ENCODE assay signal across 19 mouse cellular contexts in genomic region chr15:100104126-100104525, GRCm38 (mm10).
A peak's percentile ranks its signal among the peaks of the same experiment; 100 is the strongest.
DNase-seq lines count a peak whose midpoint lies in the region; ATAC-seq and TF ChIP-seq lines count a peak whose summit lies in the region.
"Had no signal": no experiment of that assay in that cellular context is flagged by ENCODE, and none has a peak within 500 bp of the region (broad histone marks: within the 10 kb centered on the region; RNA-seq: fewer than 3 reads in every experiment).

No protein-coding gene starts in this region.

- DNase-seq in MEL (ENCODE audit: low read depth, low spot score) = peak; percentile 37
- no peak for DNase-seq in liver, embryonic 13.5 days
- DNase-seq in natural killer cell, adult 2 months (ENCODE audit: low spot score in 2 of 2) = no peak
- no peak for DNase-seq in gastrocnemius, postnatal 14 days
- DNase-seq: adrenal gland, adult 2 months; adrenal gland, postnatal 25 days; cerebellum, adult 2 months; cerebellum, postnatal 10 days; embryo, embryonic 11 days; gastrocnemius, postnatal 10 days had no signal

- no peak overlapping the region for H3K4me2 ChIP-seq in liver, embryonic 13.5 days
- H3K4me2 ChIP-seq: embryonic facial prominence, embryonic 15.5 days; forebrain, embryonic 15.5 days; heart, embryonic 12.5 days; hindbrain, embryonic 15.5 days had no signal

- 0 out of 2 replicates have a peak, but pooled peaks have one; percentile 33 for ATAC-seq in granulocyte monocyte progenitor cell, adult 5-6 weeks (replicated peaks; ENCODE audit: poor library complexity, severe bottlenecking)
- peak; percentile 60 for ATAC-seq in liver, embryonic 13.5 days (ENCODE audit: low read depth)
- ATAC-seq in megakaryocyte-erythroid progenitor cell, adult 5-6 weeks (replicated peaks; ENCODE audit: low FRiP score, low TSS enrichment, poor library complexity, severe bottlenecking) = peak; percentile 48; the same call in 1 of the 2 replicates
- ATAC-seq: forebrain, embryonic 15.5 days had no signal

- intact Hi-C loops in gastrocnemius, postnatal 14 days (cut with DNase I; ENCODE audit: low total_unique reads) = no loop called here

- no peaks in the 10 kb centered on the region for H3K9me3 ChIP-seq in MEL (replicated peaks; ENCODE audit: insufficient read depth, low read length)
- H3K9me3 ChIP-seq in liver, embryonic 13.5 days (replicated peaks) = no peaks in the 10 kb centered on the region
- H3K9me3 ChIP-seq: embryonic facial prominence, embryonic 15.5 days; forebrain, embryonic 10.5 days; forebrain, embryonic 15.5 days; heart, embryonic 12.5 days; hindbrain, embryonic 15.5 days had no signal

- 21% methylated on average over 2 of the region's 2 CpGs for WGBS in liver, embryonic 13.5 days (ENCODE audit: insufficient replicate concordance)

- no peaks in the 10 kb centered on the region for H3K27me3 ChIP-seq in MEL (ENCODE audit: control insufficient read depth in 1 of 2, insufficient read depth in 2 of 2, low read length in 2 of 2)
- H3K27me3 ChIP-seq in liver, embryonic 13.5 days = no peaks in the 10 kb centered on the region
- H3K27me3 ChIP-seq: CH12.LX; embryonic facial prominence, embryonic 15.5 days; forebrain, embryonic 15.5 days; heart, embryonic 12.5 days; hindbrain, embryonic 15.5 days had no signal

- no peak overlapping the region for H3K27ac ChIP-seq in MEL (ENCODE audit: control insufficient read depth, low read depth, low read length)
- H3K27ac ChIP-seq in liver, embryonic 13.5 days = no peak overlapping the region
- H3K27ac ChIP-seq: embryonic facial prominence, embryonic 15.5 days; forebrain, embryonic 10.5 days; forebrain, embryonic 15.5 days; hindbrain, embryonic 15.5 days had no signal

- H3K4me1 ChIP-seq in MEL (ENCODE audit: control insufficient read depth in 1 of 2, insufficient read depth in 2 of 2, low read length in 2 of 2) = peaks cover 0 to under 1% of the 10 kb centered on the region in 2 experiments; a peak in 1 of 4 replicates
- H3K4me1 ChIP-seq in liver, embryonic 13.5 days (replicated peaks) = peaks cover 35% of the 10 kb centered on the region

- H3K4me3 ChIP-seq in MEL (ENCODE audit: control insufficient read depth in 1 of 2, insufficient read depth in 1 of 2, low read depth in 2 of 2, low read length in 2 of 2) = no peak overlapping the region
- H3K4me3 ChIP-seq in liver, embryonic 13.5 days (replicated peaks) = no peak overlapping the region
- H3K4me3 ChIP-seq: embryonic facial prominence, embryonic 15.5 days; erythroblast, embryonic 14.5 days; forebrain, embryonic 10.5 days; forebrain, embryonic 15.5 days; heart, embryonic 12.5 days; hindbrain, embryonic 15.5 days had no signal

- no peak for TF ChIP-seq RAD21 in MEL (IDR thresholded peaks at IDR 0.05; ENCODE audit: low read depth, low read length)

- TF ChIP-seq CTCF in MEL (IDR thresholded peaks at IDR 0.05 in 2 of 3, conservative IDR thresholded peaks at IDR 0.05 in 1 of 3; ENCODE audit: control insufficient read depth in 1 of 3, insufficient read depth in 1 of 3, low read depth in 2 of 3, low read length in 3 of 3, poor library complexity in 1 of 3, severe bottlenecking in 1 of 3) = no peak

- no peak for TF ChIP-seq POLR2A in MEL (IDR thresholded peaks at IDR 0.05; ENCODE audit: control insufficient read depth in 1 of 2, insufficient read depth in 1 of 2, low read depth in 1 of 2, low read length in 2 of 2, poor library complexity in 1 of 2)

- H3K79me2 ChIP-seq in MEL (ENCODE audit: control insufficient read depth, insufficient read depth, low read length, poor library complexity) = 0 out of 2 replicates have a peak, but pooled peaks cover 1% of the 10 kb centered on the region

- H3K36me3 ChIP-seq in MEL (ENCODE audit: control insufficient read depth in 1 of 2, insufficient read depth in 2 of 2, low read length in 2 of 2) = peaks cover 0 to 3% of the 10 kb centered on the region in 2 experiments; a peak in 1 of 4 replicates
- H3K36me3 ChIP-seq in liver, embryonic 13.5 days = no peaks in the 10 kb centered on the region
- H3K36me3 ChIP-seq: embryonic facial prominence, embryonic 15.5 days; forebrain, embryonic 15.5 days; heart, embryonic 12.5 days; hindbrain, embryonic 15.5 days had no signal

- H3K9ac ChIP-seq in MEL (ENCODE audit: control insufficient read depth, low read depth, low read length, poor library complexity, severe bottlenecking) = no peak overlapping the region
- H3K9ac ChIP-seq in liver, embryonic 13.5 days = no peak overlapping the region
- H3K9ac ChIP-seq: embryonic facial prominence, embryonic 15.5 days; forebrain, embryonic 15.5 days; heart, embryonic 12.5 days; hindbrain, embryonic 15.5 days had no signal

- TF ChIP-seq EP300 in MEL (IDR thresholded peaks at IDR 0.05; ENCODE audit: low read depth in 1 of 2, low read length in 2 of 2) = no peak

TF ChIP-seq in MEL, 35 proteins besides CTCF, POLR2A, EP300 and RAD21:
- TF ChIP-seq ZNF384 (IDR thresholded peaks at IDR 0.05; ENCODE audit: low read depth, low read length) (0 out of 2 replicates have a peak, but pooled peaks have one; percentile 25), NELFE (IDR thresholded peaks at IDR 0.05; ENCODE audit: low read depth, low read length) (no peak), POLR2AphosphoS2 (IDR thresholded peaks at IDR 0.05; ENCODE audit: low read length) (no peak)
TF ChIP-seq in MEL: peak in this region for 1.
